Mouse (Mus musculus) heart, postnatal 0 days (tissue): ENCODE measurements around the gene Hist1h1d.

ENCODE experiments used
- CTCF ChIP-seq: IDR thresholded peaks from 2 replicates; pipeline ENCODE4 v1.5.1; 2016; ENCODE audit warnings: antibody characterized with exemption, control low read depth, low read depth
- EP300 ChIP-seq: IDR thresholded peaks from 2 replicates; pipeline ENCODE4 v1.6.1; 2016; ENCODE audit warnings: antibody characterized with exemption, low read depth

- TF ChIP-seq CTCF (no peak), EP300 (no peak)
Measured at GRCm38 (mm10) chr13:23564482-23564881, 11.4 kb downstream of the Hist1h1d start.
